Mouse (Mus musculus) cerebellum, postnatal 14 days (tissue): ENCODE measurements around the gene Lamp1.
A peak's percentile ranks its signal among the peaks of the same experiment; 100 is the strongest.

Source experiments
- DNase-seq, 2 experiments: peaks; one replicate each; pipeline ENCODE4 v3.0.0; 2021; ENCODE audit warnings: mixed read lengths in 2 of 2

The Lamp1 gene

DNA sequence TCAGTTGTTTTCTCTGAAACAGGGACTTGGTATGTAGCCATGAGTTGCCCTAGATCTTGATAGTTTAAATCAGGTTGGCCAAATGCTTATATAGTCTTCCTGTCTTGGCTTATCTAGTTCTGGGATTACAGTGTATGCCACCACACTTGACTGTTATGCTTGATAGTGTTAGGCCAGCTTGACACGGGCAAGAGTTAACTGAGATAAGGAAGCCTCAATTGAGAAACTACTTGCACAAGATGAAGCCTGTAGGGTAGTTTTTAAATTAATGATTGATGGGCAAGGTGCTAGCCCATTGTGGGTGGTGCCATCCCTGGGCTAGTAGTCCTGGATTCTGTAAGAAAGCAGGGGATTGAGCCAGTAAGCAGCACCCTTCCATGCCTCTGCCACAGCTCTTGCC, 4.6 kb downstream of the Lamp1 start:
- no peak for DNase-seq

DNA sequence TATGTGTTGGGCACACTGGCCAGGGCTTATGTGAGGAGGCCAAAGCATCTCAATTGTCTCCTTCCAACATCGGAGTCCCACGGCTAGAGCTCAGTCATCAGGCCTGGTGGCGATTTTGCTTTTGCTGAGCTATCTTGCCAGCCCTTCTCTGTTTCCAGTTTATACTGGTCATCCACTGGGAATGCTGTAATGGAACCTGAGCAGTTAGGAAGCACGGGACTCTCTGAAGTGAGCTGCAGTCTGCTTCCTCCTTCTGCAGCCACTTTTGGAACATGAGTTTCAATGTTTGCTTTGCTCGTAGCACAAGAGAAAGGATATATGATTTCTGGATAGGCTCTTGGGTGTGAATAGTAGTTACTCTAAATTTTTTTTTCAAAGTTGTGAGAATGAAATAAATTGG, 5.4 kb downstream of the Lamp1 start:
- no peak for DNase-seq

DNA sequence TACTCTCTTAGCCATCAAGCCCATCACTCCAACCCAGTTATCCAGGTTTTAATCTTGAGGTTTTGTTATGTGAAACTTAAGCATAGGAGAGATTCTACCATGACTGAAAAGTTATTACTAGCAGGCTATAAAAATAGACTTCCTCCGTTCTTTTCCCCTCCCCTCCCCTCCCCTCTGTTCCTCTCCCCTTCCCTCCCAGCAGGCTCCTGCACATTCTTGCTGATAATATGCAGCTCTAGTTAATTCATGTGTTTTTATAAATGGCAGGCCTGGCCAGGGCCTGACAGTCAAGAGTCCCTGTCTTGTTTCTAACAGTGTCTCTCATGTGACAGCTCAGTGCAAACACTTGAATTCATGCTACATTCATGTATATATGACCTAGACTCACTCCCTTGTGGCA, 11.5 kb downstream of the Lamp1 start:
- no peak for DNase-seq

GRCm38 (mm10) chr8:13174305-13174704, 15.3 kb downstream of the Lamp1 start:
- DNase-seq: no peak

GRCm38 (mm10) chr8:13174811-13175210, 15.8 kb downstream of the Lamp1 start:
- no peak for DNase-seq

GRCm38 (mm10) chr8:13175650-13176049, 16.7 kb downstream of the Lamp1 start:
- no peak for DNase-seq

DNA sequence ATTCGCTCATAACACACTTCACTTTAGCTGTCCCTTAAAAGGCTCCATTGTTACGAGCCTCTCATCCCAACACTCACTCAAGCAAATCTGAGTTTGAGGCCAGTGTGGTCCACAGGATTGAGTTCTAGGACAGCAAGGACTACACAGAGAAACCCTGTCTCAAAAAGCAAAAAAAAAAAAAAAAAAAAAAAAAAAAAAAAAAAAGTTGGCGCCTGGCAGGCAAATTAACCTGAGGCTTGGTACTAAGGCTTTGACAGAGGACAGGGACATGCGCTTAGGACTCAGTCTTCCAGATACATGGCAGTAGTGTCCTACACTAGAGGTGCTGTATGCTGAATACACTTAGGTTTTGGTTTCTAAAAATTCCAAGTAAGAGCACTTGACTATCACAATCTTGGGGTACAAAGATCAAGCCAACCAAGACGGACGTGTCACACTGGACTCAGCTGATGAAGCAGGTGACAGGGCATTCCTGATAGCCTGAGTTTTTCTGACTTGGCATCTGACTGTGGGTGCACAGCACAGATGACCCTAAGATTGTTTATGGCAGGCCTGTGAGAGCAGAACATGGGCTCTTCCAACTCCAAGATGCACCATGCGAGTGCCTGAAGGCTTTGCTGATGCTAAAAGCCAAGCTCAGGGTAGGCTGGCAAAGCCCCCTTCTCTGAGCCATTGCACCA, 18.4 kb downstream of the Lamp1 start:
- no peak for DNase-seq

DNA sequence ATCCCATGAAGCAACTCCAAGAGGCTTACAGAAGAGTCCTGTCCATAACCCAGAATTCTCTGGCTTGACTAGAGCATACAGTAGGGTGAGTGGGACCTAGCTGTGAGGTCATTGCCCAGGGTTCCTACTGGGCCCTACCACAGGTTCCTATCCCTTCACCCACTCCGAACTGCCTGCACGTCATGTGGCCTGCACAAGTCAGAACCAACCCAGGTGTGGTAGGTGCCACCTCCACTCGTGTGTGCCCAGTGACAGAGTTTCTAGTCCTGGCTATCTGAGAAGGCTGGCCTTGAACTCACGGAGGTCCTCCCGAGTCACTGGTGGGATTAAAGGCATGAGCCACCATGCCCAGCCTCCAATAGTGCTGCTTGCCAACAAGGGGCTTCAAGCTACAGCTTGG, 19.2 kb downstream of the Lamp1 start:
- no peak for DNase-seq

- DNase-seq: no peak
These were observed 20.5 kb downstream of the Lamp1 start for GRCm38 (mm10) chr8:13179482-13179881.

GRCm38 (mm10) chr8:13179948-13180347, 21.0 kb downstream of the Lamp1 start:
- no peak for DNase-seq

- no peak for DNase-seq
These were observed 21.4 kb downstream of the Lamp1 start for GRCm38 (mm10) chr8:13180408-13180807.

- no peak for DNase-seq
These were observed 22.1 kb downstream of the Lamp1 start for GRCm38 (mm10) chr8:13180911-13181690.

- no peak for DNase-seq
These were observed 22.7 kb downstream of the Lamp1 start for GRCm38 (mm10) chr8:13181691-13181976.

- DNase-seq: no peak
These were observed 27.9 kb downstream of the Lamp1 start for GRCm38 (mm10) chr8:13186819-13187218.

DNA sequence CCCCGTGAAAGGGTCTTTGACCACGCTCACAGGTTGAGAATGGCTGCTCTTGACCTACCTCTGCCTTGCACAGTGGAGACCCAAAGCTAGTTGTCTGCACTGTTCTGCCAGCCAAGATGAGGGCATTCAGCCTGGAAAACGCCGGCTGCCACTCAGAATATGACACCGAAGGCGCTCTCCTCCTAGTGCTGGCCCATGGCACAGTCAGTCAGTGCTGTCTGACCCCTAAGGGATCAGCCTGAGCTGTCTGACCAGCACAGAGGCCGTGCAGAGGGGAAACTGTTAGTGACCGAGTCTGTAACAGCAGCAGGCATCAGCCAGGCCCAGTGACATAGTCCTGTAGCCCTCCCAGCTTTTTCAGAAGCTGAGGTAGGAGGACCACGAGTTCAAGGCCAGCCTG, 28.3 kb downstream of the Lamp1 start:
- DNase-seq: no peak

GRCm38 (mm10) chr8:13187638-13188037, 28.7 kb downstream of the Lamp1 start:
- no peak for DNase-seq

GRCm38 (mm10) chr8:13188052-13188555, 29.1 kb downstream of the Lamp1 start:
- DNase-seq: no peak

DNA sequence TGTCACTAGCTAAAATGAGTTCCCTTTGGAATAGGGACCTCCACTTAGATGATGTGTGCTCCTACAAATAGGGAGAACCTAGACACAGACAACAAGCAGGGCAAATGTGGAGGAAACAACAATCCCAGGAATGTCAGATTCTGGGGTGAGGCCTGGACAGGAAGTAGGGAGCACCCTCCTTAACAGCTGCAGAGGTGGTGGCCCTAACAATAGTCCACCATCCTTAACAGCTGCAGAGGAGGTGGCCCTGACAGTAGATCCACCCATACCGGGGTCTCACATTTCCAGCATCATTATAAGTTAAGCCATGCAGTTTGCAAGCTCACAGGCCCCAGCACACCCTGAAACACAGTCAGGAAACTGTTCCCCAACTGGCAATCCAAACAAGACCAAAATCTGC, 29.9 kb downstream of the Lamp1 start:
- no peak for DNase-seq

DNA sequence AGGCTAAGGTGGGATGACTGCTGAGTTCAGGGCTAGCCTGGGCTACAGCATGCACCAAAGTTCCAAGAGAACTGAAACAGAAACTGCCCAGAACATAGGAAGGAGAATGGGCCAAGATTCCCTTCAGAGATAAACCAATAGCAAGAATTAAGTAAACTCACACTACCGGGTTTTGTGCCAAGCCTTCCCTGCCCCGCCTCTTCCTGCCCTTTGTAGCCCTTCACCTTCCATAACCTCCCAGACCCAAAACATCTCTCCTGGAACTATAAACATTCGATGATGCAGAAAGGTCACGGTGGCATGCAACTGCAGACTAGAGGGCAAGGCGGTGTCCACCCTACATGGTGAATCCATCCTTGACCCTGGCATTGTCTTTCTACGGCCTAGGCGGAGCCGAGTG, 31.3 kb downstream of the Lamp1 start:
- DNase-seq: no peak

GRCm38 (mm10) chr8:13194818-13195217, 35.9 kb downstream of the Lamp1 start:
- no peak for DNase-seq

GRCm38 (mm10) chr8:13197493-13197892, 38.5 kb downstream of the Lamp1 start:
- no peak for DNase-seq

DNA sequence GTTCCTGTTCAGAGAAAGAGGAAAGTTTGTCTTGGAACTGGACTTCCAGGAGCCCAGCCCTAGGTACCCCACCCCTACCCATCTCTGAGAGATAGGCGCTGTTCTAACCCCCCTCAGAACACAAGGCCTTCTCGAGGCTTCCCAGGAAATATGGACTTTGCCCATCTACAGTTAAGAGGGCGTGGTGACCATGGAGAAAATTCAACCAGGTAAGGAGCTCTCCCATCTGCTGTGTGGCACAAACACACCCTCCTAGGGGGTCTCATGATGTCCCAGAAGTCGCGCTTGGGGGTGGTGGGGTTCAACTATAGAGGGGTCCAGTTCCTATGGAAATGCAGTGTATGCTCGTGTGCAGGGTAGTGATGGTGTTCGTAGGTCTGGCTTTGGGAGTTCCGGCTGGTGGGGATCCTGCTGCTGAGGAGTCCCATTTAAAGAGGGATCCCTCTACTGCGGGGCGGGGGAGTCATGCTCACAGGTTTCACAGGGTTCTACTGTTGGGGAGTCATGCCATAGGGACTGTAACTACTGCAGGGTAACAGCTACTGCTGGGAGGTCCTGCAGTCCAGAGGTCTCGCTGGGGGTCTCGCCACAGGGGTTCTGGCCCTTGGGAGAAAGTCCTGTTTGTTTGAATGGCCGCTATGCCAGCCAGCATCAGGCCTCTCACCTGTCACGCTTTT, 40.6 kb downstream of the Lamp1 start:
- peak in 1 of 2 experiments; percentile 31 for DNase-seq

GRCm38 (mm10) chr8:13200301-13201012, 41.5 kb downstream of the Lamp1 start, which contains the start of gene Grtp1:
Gene Grtp1, minus strand, starts transcription at chr8:13200620.
- DNase-seq: peak; percentile 53 to 73
